Mouse (Mus musculus) layer of hippocampus, adult 18-20 months (tissue): ENCODE measurements around the gene Syce2. TPM values are rescaled to one million over a fixed set of nuclear protein-coding genes. Genes with fewer than 3 reads are reported as not detected.
"Not testable (repeated sequence)": the region's sequence is repeated elsewhere in the genome, so short reads cannot be mapped to it uniquely, and the experiment has no call there.

Experiments used
- DNase-seq, 2 experiments: peaks; one replicate each; pipeline ENCODE4 v3.0.0; 2022; ENCODE audit warnings: low spot score in 2 of 2
- long read RNA-seq: library from polyadenylated mRNA; stranded (forward); transcript quantifications from one replicate; pipeline ENCODE4 v2.0.0, GENCODE M21; 2021
- total RNA-seq, 2 experiments: library from RNA; stranded (reverse); gene quantifications; 2 replicates each; pipeline ENCODE4 v1.2.3; 2021

The Syce2 gene
- total RNA-seq: 10 to 100 TPM; 15.7 to 16.5 TPM
- long read RNA-seq, transcript Syce2-201 (4 exons, 685 nt): major isoform, 5 of 17 reads
- long read RNA-seq, partial matches to known transcripts: 5 of 17 reads
- long read RNA-seq, other reads (novel, unspliced or antisense): 5 of 17 reads

DNA sequence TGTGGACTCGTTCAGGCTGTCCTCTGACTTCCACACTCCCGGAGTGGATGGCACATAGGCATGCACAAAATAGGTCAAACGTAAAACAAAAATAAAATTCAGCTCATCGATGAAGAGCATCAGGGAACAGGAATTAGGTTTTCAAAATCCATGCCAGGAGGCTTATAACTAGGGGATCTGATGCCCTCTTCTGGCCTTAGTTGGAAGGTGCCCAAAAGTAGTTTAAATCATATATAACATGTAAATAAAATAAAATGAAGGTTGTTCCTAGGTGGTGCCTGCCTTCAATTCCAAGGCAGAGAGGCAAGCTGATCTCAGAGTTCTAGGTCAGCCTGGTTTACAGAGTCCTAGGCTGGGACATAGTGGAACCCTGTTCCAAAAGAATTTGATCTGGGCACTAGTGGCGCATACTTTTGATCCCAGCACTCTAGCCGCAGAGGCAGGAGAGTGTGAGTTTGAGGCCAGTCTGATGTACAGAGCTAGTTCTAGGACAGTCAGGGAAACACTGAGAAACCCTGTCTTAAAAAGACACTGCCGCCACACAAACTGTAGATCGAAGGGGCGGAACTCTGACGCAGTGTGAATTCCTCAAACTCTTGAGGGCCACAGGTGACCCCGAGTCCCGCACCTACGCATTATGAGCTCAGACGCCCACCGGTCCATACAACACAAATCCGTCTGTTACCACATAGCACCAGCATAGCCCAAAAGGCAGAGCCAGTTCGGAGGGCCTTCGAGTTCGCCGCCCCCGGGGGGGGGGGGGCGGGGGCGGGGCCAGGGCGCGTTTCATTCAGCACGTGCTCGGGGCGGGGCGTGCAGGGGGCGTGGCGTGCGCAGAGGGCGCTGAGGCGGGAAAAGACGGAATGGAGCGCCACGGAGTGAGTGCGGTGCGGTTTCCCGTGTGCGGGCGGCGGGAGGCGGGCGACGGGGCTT lies at the start of gene Syce2:
TSS of gene Syce2 (plus strand) at position 736 of the 933 bp plus-strand sequence.
- peak in 1 of 2 experiments; percentile 37 for DNase-seq

- DNase-seq: no peak
Observed at GRCm38 (mm10) chr8:84822723-84823122, 49.2 kb upstream of the Syce2 start, which contains the start of gene Dand5. Dand5 (minus strand) TSS chr8:84822823.

- no peak for DNase-seq
Observed at GRCm38 (mm10) chr8:84823653-84824052, 48.3 kb upstream of the Syce2 start.

DNA sequence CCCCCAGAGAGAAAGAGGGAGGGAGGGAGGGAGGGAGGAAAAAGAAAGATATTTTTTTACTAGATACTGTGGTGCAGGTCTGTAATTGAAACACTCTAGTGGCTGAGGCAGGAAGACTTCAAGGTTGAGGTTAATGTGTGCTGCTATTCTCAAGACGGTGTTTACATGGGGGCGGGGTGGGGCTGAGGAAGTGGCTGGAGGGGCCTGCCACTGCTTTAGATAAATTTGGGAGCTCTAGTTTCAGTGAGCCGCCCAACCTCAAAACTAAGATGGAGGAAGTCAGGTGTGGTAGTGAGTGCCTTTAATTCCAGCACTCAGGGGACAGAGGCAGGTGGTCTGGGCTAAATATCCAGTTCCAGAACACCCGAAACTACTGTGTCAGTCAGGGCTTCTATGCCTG lies 46.3 kb upstream of the Syce2 start:
- no peak for DNase-seq

DNA sequence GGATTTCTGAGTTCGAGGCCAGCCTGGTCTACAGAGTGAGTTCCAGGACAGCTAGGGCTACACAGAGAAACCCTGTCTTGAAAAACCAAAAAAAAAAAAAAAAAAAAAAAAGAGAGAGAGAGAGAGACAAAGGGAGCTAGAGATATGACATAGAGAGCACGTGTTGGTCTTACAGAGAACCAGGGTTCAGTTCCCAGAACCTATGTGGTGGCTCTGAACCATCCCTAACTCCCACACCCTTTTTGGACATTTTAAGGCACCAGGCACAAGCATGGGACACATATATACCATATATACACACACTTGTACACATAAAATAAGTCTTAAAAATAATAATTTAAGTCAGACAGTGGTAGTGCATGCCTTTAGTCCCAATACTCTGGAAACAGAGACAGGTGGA lies 45.4 kb upstream of the Syce2 start:
- not testable (repeated sequence) for DNase-seq

GRCm38 (mm10) chr8:84831490-84831889 lies 40.4 kb upstream of the Syce2 start, which contains the start of gene Gadd45gip1:
Gadd45gip1 (plus strand) TSS chr8:84831522.
- no peak for DNase-seq

DNA sequence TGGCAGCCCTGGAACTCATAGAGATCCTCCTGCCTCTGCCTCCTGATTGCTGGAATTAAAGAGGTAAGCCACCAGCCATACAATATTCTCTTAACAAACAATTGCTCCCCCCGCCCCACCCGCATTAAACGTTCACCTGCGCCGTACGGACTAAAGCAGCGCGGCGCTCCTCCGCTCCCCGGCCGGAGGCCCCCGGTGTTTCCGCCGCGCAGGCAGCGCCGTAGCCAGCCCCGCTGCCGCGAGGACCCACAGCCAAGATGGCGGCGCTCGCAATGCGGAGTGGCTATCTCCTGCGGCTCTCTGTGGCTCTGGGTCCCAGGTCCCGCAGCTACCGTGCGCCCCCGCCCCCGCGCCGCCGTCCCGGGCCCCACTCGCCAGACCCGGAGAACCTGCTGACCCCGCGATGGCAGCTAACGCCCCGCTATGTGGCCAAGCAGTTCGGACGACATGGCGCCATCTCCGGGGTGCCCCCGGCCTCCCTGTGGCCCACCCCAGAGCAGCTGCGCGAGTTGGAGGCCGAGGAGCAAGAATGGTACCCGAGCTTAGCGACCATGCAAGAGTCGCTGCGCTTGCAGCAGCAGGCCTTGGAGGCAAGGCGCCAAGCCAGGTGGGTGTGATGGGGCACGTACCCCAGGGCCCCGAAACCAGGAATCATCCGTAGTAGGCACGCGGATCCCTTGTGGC lies 39.7 kb upstream of the Syce2 start:
- peak; percentile 45 to 81 for DNase-seq

GRCm38 (mm10) chr8:84832759-84833742 lies 38.9 kb upstream of the Syce2 start:
- no peak for DNase-seq

DNA sequence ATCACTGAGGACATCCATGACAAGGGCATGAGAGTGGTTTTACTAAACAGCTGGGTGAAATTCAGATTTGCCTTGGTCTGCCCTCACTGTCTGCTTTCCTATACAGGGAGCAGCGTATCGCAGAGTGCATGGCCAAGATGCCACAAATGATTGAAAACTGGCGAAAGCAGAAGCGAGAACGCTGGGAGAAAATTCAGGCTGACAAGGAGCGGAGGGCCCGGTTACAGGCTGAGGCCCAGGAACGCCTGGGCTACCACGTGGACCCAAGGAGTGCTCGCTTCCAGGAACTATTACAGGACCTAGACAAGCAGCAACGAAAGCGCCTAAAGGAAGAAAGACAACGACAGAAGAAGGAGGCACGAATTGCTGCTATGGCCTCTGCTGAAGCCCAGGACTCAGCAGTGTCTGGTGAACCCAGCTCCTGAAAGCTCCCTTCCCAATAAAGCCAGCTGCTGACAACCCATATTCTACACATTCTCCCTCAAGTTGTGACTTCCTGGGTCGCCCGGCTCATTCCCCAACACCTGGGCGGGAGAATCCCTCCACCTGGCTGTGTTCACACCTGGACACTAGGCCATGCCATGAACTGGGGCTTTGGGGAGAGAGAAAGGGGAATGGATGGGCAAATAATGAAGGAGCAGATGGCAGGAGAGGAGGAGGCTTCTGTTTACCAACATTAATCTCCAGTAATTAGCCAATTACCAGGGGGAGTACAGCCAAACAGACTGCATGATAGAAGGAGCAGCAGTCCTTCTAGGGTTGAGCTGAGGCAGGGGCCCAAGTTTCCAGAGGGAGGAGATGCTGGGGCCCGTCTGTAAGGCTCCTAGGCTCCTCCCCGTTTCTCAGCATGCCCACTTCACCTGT lies 37.7 kb upstream of the Syce2 start:
- peak in 1 of 2 experiments; percentile 30 for DNase-seq

DNA sequence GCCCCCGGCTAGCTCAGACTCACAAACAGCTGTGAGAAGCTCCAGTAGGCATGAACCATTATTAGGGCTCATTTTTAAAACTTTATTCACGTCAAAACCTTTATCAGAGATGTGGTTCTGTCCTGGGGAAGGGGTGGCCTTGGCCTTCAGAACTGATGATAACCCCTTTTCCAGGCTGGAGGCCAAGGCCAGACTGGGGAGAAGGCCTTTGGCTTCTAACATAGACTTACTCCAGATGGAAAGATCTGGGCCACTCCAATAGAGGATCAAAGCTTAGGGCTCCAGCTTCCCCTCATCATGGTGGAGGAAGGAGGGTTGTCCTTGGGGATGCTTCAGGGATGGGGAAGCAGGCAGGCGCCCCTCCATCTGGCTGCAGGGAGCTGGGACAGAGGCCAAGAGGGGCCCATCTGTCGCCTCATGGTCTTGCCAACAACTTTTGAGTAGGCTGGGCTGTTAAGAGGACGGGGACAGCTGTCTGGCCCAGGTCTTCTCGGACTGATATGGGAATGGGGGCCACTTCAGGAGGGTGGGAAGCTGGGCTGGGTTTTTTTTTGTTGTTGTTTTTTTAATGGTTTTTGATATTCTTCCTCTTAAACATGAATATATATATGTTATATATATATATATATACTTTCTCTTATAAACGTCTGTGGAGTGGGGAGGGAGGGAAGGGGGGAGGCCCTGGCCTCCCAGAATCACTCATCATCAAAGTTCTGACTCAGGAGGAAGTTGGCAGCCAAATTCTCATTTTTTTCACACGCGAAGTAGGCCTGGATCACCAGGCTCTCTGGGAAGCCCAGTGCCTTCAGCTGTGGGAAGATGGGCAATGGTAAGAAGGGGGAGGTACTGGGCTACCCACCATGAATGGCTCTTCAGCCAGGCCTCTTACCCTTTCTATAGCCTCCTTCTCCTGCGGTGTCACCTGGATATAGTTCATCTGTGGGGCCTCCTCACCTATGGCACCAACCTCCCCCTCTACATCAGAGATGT lies 36.8 kb upstream of the Syce2 start:
- DNase-seq: peak; percentile 87 to 93

GRCm38 (mm10) chr8:84837149-84837911 lies 34.6 kb upstream of the Syce2 start:
- no peak for DNase-seq

DNA sequence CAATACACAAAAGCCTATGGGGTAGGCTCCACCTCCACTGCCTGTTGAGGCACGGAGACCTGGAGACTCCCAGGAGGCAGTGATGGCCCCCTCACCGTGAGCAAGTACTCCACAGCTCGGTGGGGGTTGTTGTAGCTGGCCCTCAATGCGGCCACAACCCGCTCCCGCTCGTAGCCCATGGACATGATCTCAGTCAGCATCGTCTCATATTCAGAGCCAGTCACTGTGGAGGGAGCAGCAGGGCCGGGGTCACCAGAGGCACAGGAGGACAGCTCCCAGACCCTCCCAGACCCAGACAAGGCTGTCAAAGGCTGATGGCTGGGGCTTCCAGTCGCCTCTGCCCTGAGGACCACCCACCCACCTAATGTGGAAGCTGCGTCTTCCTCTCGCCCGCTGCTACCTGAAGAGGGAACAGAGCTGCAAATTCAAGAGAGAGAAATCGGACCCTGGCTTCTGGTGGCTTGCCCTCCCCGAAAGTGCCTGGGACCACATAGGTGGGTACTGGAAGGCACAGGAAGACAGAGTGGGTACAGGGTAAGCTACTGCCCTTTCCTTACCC lies 33.9 kb upstream of the Syce2 start:
- DNase-seq: no peak

DNA sequence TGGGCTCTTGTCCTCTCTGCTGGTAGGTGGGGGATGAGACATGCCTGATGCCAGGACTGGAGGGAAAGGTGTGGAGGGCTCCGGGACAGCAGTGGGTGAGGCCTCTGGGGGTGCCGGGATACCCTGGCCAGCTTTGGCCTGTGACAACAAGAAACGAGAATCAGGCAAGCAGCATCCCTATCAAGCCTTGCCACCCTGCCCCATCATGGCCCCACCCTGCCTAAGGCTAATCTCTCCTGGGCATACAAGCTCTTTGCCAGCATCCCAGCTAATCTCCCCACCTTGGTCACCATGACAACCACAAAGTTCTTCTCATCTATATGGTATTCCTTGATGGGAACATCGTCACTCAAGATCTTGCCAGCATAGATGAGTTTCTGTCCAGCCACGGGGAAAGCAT lies 33.4 kb upstream of the Syce2 start:
- no peak for DNase-seq

DNA sequence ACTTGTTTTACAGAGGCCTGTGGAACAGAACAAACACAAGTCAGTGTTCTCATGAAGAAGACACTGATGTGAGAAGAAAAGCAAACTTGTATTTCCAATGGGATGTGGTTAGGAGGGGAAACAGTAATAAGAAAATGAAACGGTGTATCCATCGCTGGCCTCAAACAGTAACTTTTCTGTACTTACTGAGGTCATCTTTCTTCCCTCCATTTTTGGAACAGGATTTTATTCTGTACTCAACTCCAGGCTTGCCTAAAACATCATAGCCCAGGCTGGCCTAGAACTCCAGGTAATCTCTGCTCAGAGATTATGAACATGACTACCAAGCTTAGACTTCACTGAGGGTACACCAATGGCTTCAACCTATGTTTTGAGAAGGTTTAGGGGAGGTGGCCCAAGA lies 32.5 kb upstream of the Syce2 start:
- DNase-seq: no peak

DNA sequence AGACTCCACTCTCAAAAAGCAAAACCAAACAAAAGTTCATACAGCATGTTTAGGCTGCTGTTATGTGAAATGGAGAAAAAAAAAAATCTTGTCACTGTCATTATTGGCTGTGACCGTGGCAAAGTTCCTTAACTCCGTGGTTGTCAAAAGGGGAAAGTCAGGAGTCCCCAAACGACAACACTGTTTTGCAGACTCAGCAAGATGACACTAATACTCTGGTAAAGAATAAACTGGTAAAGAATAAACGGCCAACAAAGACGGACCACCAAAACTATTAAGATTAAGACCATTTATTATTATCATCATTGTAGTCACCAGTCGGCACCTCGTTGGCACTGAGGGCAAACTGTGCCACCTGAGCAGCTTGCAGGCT lies 32.0 kb upstream of the Syce2 start:
- no peak for DNase-seq

GRCm38 (mm10) chr8:84840248-84840999 lies 31.5 kb upstream of the Syce2 start, which contains the start of gene Rad23a:
Rad23a (minus strand) TSS chr8:84840665.
- peak; percentile 93 to 95 for DNase-seq

GRCm38 (mm10) chr8:84841514-84841913 lies 30.4 kb upstream of the Syce2 start:
- no peak for DNase-seq
